Mouse (Mus musculus): ENCODE data around the gene Sohlh1. TPM values are rescaled to one million over a fixed set of nuclear protein-coding genes. Genes with fewer than 3 reads are reported as not detected.
"Not testable (repeated sequence)": the region's sequence is repeated elsewhere in the genome, so short reads cannot be mapped to it uniquely, and the experiment has no call there.

Sohlh1 gene
- polyA plus RNA-seq, 1 experiment from 2014 or later = not detected

- no peak for ATAC-seq (replicated peaks; ENCODE audit: low FRiP score)
- Histone ChIP-seq H3K4me2 (no peak overlapping the region), H3K9ac (ENCODE audit: low read depth, low read length) (no peak overlapping the region), H3K9me3 (ENCODE audit: control insufficient read depth, low read length) (no peaks in the 10 kb centered on the region), H3K4me3 (ENCODE audit: low read depth, low read length) (no peak overlapping the region), H3K4me1 (replicated peaks; ENCODE audit: control insufficient read depth, insufficient read depth, low read length) (no peaks in the 10 kb centered on the region), H3K27me3 (replicated peaks; ENCODE audit: control insufficient read depth, insufficient read depth, low read length) (no peaks in the 10 kb centered on the region), H3K36me3 (ENCODE audit: control insufficient read depth, insufficient read depth, low read length) (no peaks in the 10 kb centered on the region), H3K27ac (ENCODE audit: low read depth, low read length) (no peak overlapping the region)
- no peak for DNase-seq (ENCODE audit: low spot score)
- 77% methylated on average over 3 of the region's 3 CpGs for WGBS
These were observed 22.3 kb downstream of the Sohlh1 start for GRCm38 (mm10) chr2:25824751-25825150.

- ATAC-seq (replicated peaks; ENCODE audit: low FRiP score) = no peak
- 89% methylated on average over 1 of the region's 1 CpGs for WGBS
These were observed 24.2 kb downstream of the Sohlh1 start, which contains the start of gene Lcn9 for GRCm38 (mm10) chr2:25822806-25823205. Gene Lcn9 (plus strand): TSS chr2:25823153.

DNA sequence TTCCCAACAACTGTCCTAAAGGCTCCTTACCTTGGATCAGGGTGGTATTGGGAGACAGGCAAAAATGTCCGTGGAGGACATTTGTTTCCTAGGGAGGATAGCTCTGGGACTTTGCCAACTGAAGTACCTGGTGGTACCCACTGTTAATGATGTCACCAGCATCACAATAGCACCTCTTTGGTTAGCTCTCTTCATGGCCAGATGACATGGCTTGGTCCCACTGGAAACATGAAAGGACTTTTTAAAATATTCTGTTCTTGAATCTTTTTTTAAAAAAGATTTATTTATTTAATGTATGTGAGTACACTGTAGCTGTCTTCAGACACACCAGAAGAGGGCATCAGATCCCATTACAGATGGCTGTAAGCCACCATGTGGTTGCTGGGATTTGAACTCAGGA, 31.3 kb downstream of the Sohlh1 start, which contains the start of gene Glt6d1:
Glt6d1 (minus strand) TSS at position 101 of the 400 bp plus-strand sequence.
- not testable (repeated sequence) for H3K27me3 ChIP-seq (replicated peaks; ENCODE audit: control insufficient read depth, insufficient read depth, low read length); H3K9me3 ChIP-seq (ENCODE audit: control insufficient read depth, low read length); DNase-seq (ENCODE audit: low spot score); H3K9ac ChIP-seq (ENCODE audit: low read depth, low read length); H3K36me3 ChIP-seq (ENCODE audit: control insufficient read depth, insufficient read depth, low read length); H3K4me1 ChIP-seq (replicated peaks; ENCODE audit: control insufficient read depth, insufficient read depth, low read length); ATAC-seq (replicated peaks; ENCODE audit: low FRiP score); H3K4me3 ChIP-seq (ENCODE audit: low read depth, low read length); H3K27ac ChIP-seq (ENCODE audit: low read depth, low read length); H3K4me2 ChIP-seq
- WGBS = 65% methylated on average over 1 of the region's 1 CpGs

More at GRCm38 (mm10) chr2:25822806-25823205, 24.2 kb downstream of the Sohlh1 start, which contains the start of gene Lcn9:
- Histone ChIP-seq H3K4me3 (ENCODE audit: low read depth, low read length) (no peak within 1 kb of the TSS), H3K36me3 (ENCODE audit: control insufficient read depth, insufficient read depth, low read length) (no peaks in the 10 kb centered on the region), H3K4me1 (replicated peaks; ENCODE audit: control insufficient read depth, insufficient read depth, low read length) (no peaks in the 10 kb centered on the region), H3K9me3 (ENCODE audit: control insufficient read depth, low read length) (no peaks in the 10 kb centered on the region), H3K27me3 (replicated peaks; ENCODE audit: control insufficient read depth, insufficient read depth, low read length) (no peaks in the 10 kb centered on the region), H3K27ac (ENCODE audit: low read depth, low read length) (no peak within 1 kb of the TSS), H3K9ac (ENCODE audit: low read depth, low read length) (no peak within 1 kb of the TSS), H3K4me2 (no peak within 1 kb of the TSS)
- no peak for DNase-seq (ENCODE audit: low spot score)

- H3K9ac ChIP-seq (ENCODE audit: low read depth, low read length) = no peak overlapping the region
- no peaks in the 10 kb centered on the region for H3K4me1 ChIP-seq (replicated peaks; ENCODE audit: control insufficient read depth, insufficient read depth, low read length)
- H3K36me3 ChIP-seq (ENCODE audit: control insufficient read depth, insufficient read depth, low read length) = no peaks in the 10 kb centered on the region
- no peak for ATAC-seq (replicated peaks; ENCODE audit: low FRiP score)
- 67% methylated on average over 5 of the region's 5 CpGs for WGBS
- no peak overlapping the region for H3K4me3 ChIP-seq (ENCODE audit: low read depth, low read length)
- no peak overlapping the region for H3K27ac ChIP-seq (ENCODE audit: low read depth, low read length)
- no peaks in the 10 kb centered on the region for H3K9me3 ChIP-seq (ENCODE audit: control insufficient read depth, low read length)
- H3K4me2 ChIP-seq = no peak overlapping the region
- no peaks in the 10 kb centered on the region for H3K27me3 ChIP-seq (replicated peaks; ENCODE audit: control insufficient read depth, insufficient read depth, low read length)
- DNase-seq (ENCODE audit: low spot score) = no peak
These were observed 33.7 kb downstream of the Sohlh1 start for GRCm38 (mm10) chr2:25813364-25813763.

GRCm38 (mm10) chr2:25811711-25812110, 35.3 kb downstream of the Sohlh1 start:
- H3K9ac ChIP-seq (ENCODE audit: low read depth, low read length) = no peak overlapping the region
- ATAC-seq (replicated peaks; ENCODE audit: low FRiP score) (no peak), DNase-seq (ENCODE audit: low spot score) (no peak)
- no peaks in the 10 kb centered on the region for H3K36me3 ChIP-seq (ENCODE audit: control insufficient read depth, insufficient read depth, low read length)
- no peaks in the 10 kb centered on the region for H3K27me3 ChIP-seq (replicated peaks; ENCODE audit: control insufficient read depth, insufficient read depth, low read length)
- no peak overlapping the region for H3K27ac ChIP-seq (ENCODE audit: low read depth, low read length)
- H3K4me3 ChIP-seq (ENCODE audit: low read depth, low read length) = no peak overlapping the region
- 65% methylated on average over 2 of the region's 2 CpGs for WGBS
- no peaks in the 10 kb centered on the region for H3K9me3 ChIP-seq (ENCODE audit: control insufficient read depth, low read length)
- no peak overlapping the region for H3K4me2 ChIP-seq
- H3K4me1 ChIP-seq (replicated peaks; ENCODE audit: control insufficient read depth, insufficient read depth, low read length) = no peaks in the 10 kb centered on the region

GRCm38 (mm10) chr2:25798065-25798464, 49.0 kb downstream of the Sohlh1 start:
- 58% methylated on average over 5 of the region's 5 CpGs for WGBS
- Histone ChIP-seq H3K9me3 (ENCODE audit: control insufficient read depth, low read length) (no peaks in the 10 kb centered on the region), H3K27me3 (replicated peaks; ENCODE audit: control insufficient read depth, insufficient read depth, low read length) (no peaks in the 10 kb centered on the region), H3K4me1 (replicated peaks; ENCODE audit: control insufficient read depth, insufficient read depth, low read length) (no peaks in the 10 kb centered on the region), H3K4me2 (no peak overlapping the region), H3K9ac (ENCODE audit: low read depth, low read length) (no peak overlapping the region), H3K36me3 (ENCODE audit: control insufficient read depth, insufficient read depth, low read length) (no peaks in the 10 kb centered on the region), H3K4me3 (ENCODE audit: low read depth, low read length) (no peak overlapping the region), H3K27ac (ENCODE audit: low read depth, low read length) (no peak overlapping the region)
- ATAC-seq (replicated peaks; ENCODE audit: low FRiP score) = no peak
- DNase-seq (ENCODE audit: low spot score) = no peak

DNA sequence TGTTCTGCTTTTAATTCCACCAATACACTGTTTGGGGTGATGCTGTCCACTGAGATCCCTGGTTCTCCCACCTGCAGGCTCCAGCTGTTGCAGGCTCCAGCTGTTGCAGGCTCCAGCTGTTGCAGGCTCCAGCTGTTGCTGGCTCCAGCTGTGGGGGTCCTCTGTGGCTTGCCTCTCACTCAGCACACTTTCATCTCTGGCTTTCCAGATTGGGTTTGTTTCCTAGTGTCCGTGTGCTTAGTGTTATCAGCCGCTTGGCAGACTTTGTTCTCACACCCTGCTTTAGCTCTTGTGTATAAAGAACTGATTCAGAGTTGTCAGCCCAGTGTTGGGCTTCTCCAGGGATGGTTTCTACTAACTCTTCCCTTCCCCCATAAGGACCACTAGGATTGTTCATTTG, 49.4 kb downstream of the Sohlh1 start:
- no peaks in the 10 kb centered on the region for H3K27me3 ChIP-seq (replicated peaks; ENCODE audit: control insufficient read depth, insufficient read depth, low read length)
- H3K4me3 ChIP-seq (ENCODE audit: low read depth, low read length) = no peak overlapping the region
- no peak overlapping the region for H3K9ac ChIP-seq (ENCODE audit: low read depth, low read length)
- H3K9me3 ChIP-seq (ENCODE audit: control insufficient read depth, low read length) = no peaks in the 10 kb centered on the region
- H3K4me1 ChIP-seq (replicated peaks; ENCODE audit: control insufficient read depth, insufficient read depth, low read length) = no peaks in the 10 kb centered on the region
- DNase-seq (ENCODE audit: low spot score) (no peak), ATAC-seq (replicated peaks; ENCODE audit: low FRiP score) (no peak)
- H3K4me2 ChIP-seq = no peak overlapping the region
- WGBS = 26% methylated on average over 2 of the region's 2 CpGs
- no peak overlapping the region for H3K27ac ChIP-seq (ENCODE audit: low read depth, low read length)
- H3K36me3 ChIP-seq (ENCODE audit: control insufficient read depth, insufficient read depth, low read length) = no peaks in the 10 kb centered on the region

Other genes starting within 250 kb of the Sohlh1 start
- 59.3 and 67.7 TPM in 2 replicates for gene Rabl6, start 238.7 kb downstream of the Sohlh1 start, polyA plus RNA-seq (2014; fragmentation: Nextera tagmentation; extraction: Ambion mirVana)
- 0.08 and 0.12 TPM in 2 replicates for gene Ccdc183, start 229.6 kb downstream of the Sohlh1 start, polyA plus RNA-seq (2014; fragmentation: Nextera tagmentation; extraction: Ambion mirVana)
- gene Tmem141, start 225.2 kb downstream of the Sohlh1 start, polyA plus RNA-seq (2014; fragmentation: Nextera tagmentation; extraction: Ambion mirVana) = 12.1 and 13.4 TPM in 2 replicates
- gene Fcna, start 219.2 kb downstream of the Sohlh1 start, polyA plus RNA-seq (2014; fragmentation: Nextera tagmentation; extraction: Ambion mirVana) = 31.1 and 33.4 TPM in 2 replicates
- gene Lcn8, start 194.1 kb downstream of the Sohlh1 start, polyA plus RNA-seq (2014; fragmentation: Nextera tagmentation; extraction: Ambion mirVana) = not detected in 2 replicates
- gene Lcn5, start 189.3 kb downstream of the Sohlh1 start, polyA plus RNA-seq (2014; fragmentation: Nextera tagmentation; extraction: Ambion mirVana) = not detected in 2 replicates
- gene Lcn6, start 170.5 kb downstream of the Sohlh1 start, polyA plus RNA-seq (2014; fragmentation: Nextera tagmentation; extraction: Ambion mirVana) = not detected in 2 replicates
- gene Lcn10, start 164.5 kb downstream of the Sohlh1 start, polyA plus RNA-seq (2014; fragmentation: Nextera tagmentation; extraction: Ambion mirVana) = not detected in 2 replicates
- gene Obp2a, start 147.2 kb downstream of the Sohlh1 start, polyA plus RNA-seq (2014; fragmentation: Nextera tagmentation; extraction: Ambion mirVana) = not detected in 2 replicates
- 35.6 and 37.8 TPM in 2 replicates for gene Bmyc, start 140.5 kb downstream of the Sohlh1 start, polyA plus RNA-seq (2014; fragmentation: Nextera tagmentation; extraction: Ambion mirVana)
- gene Obp2b, start 110.2 kb downstream of the Sohlh1 start, polyA plus RNA-seq (2014; fragmentation: Nextera tagmentation; extraction: Ambion mirVana) = not detected in 2 replicates
- not detected in 2 replicates for gene Lcn3, start 81.7 kb downstream of the Sohlh1 start, polyA plus RNA-seq (2014; fragmentation: Nextera tagmentation; extraction: Ambion mirVana)
- gene Lcn11, start 70.2 kb downstream of the Sohlh1 start, polyA plus RNA-seq (2014; fragmentation: Nextera tagmentation; extraction: Ambion mirVana) = not detected in 2 replicates
- not detected in 2 replicates for gene Gm13539, start 65.0 kb downstream of the Sohlh1 start, polyA plus RNA-seq (2014; fragmentation: Nextera tagmentation; extraction: Ambion mirVana)
- not detected in 2 replicates for gene Glt6d1, start 31.4 kb downstream of the Sohlh1 start, polyA plus RNA-seq (2014; fragmentation: Nextera tagmentation; extraction: Ambion mirVana)
- gene Lcn9, start 24.1 kb downstream of the Sohlh1 start, polyA plus RNA-seq (2014; fragmentation: Nextera tagmentation; extraction: Ambion mirVana) = not detected in 2 replicates
- gene Kcnt1, start 16.5 kb upstream of the Sohlh1 start, polyA plus RNA-seq (2014; fragmentation: Nextera tagmentation; extraction: Ambion mirVana) = 0.33 TPM in 1 of 2 replicates, not detected in the other
- gene Camsap1, start 136.0 kb upstream of the Sohlh1 start, polyA plus RNA-seq (2014; fragmentation: Nextera tagmentation; extraction: Ambion mirVana) = 14.2 and 14.5 TPM in 2 replicates
- gene Ubac1, start 174.5 kb upstream of the Sohlh1 start, polyA plus RNA-seq (2014; fragmentation: Nextera tagmentation; extraction: Ambion mirVana) = 290 and 303 TPM in 2 replicates

Data from liver, embryonic 11.5 days (tissue).